Mouse (Mus musculus) CH12.LX (cell line): ENCODE measurements around the gene Tet2. TPM values are rescaled to one million over a fixed set of nuclear protein-coding genes. Genes with fewer than 3 reads are reported as not detected.

Experiments used
- DNase-seq: peaks from one replicate; pipeline ENCODE4 v3.0.0-alpha.2; 2013; ENCODE audit errors: extremely low read depth
- H3K27ac ChIP-seq: 2 replicates; pipeline ENCODE4 v1.5.1; 2012; ENCODE audit warnings: low read depth, mild to moderate bottlenecking, control low read depth, moderate library complexity; ENCODE audit not compliant: insufficient read depth
- H3K27me3 ChIP-seq: replicated peaks from 2 replicates; pipeline ENCODE3; 2012; ENCODE audit warnings: inconsistent platforms
- H3K36me3 ChIP-seq, 2 experiments: replicated peaks in 1 of 2; 2 replicates each; pipeline versions ENCODE3 to v1.6.1; 2012; ENCODE audit warnings: inconsistent platforms in 1 of 2, low read length in 1 of 2, mild to moderate bottlenecking in 1 of 2, mixed read lengths in 1 of 2, moderate library complexity in 1 of 2; ENCODE audit not compliant: control insufficient read depth in 1 of 2, insufficient read depth in 1 of 2
- H3K4me1 ChIP-seq, 2 experiments: 2 replicates each; pipeline ENCODE4 v1.6.1; 2012; ENCODE audit warnings: inconsistent platforms in 1 of 2, moderate library complexity in 1 of 2; ENCODE audit not compliant: insufficient read depth in 2 of 2, control insufficient read depth in 1 of 2
- H3K4me2 ChIP-seq: 2 replicates; pipeline ENCODE4 v1.6.1; 2012; ENCODE audit warnings: low read depth, mild to moderate bottlenecking, control low read depth; ENCODE audit not compliant: poor library complexity, insufficient read depth, severe bottlenecking
- H3K4me3 ChIP-seq, 3 experiments: fragments of 150-350 bp in 1 of 3; sonication (generic) in 1 of 3; replicated peaks in 1 of 3; 2 replicates each; pipeline versions ENCODE3 to v1.5.1; 2011 to 2012; ENCODE audit warnings: low read depth in 2 of 3, low read length in 2 of 3, mild to moderate bottlenecking in 2 of 3, moderate library complexity in 2 of 3, control low read depth in 1 of 3, improper control_type of control experiment in 1 of 3, inconsistent platforms in 1 of 3, mixed read lengths in 1 of 3; ENCODE audit not compliant: poor library complexity in 1 of 3
- H3K79me2 ChIP-seq: replicated peaks from 2 replicates; pipeline ENCODE4 v1.6.1; 2012; ENCODE audit warnings: mild to moderate bottlenecking, moderate library complexity; ENCODE audit not compliant: control insufficient read depth, poor library complexity, insufficient read depth, severe bottlenecking; ENCODE audit errors: extremely low read depth
- H3K9ac ChIP-seq: 2 replicates; pipeline ENCODE4 v1.6.1; 2012; ENCODE audit warnings: low read depth, mild to moderate bottlenecking, control low read depth, moderate library complexity; ENCODE audit not compliant: insufficient read depth
- H3K9me3 ChIP-seq: replicated peaks from 2 replicates; pipeline ENCODE3; 2012; ENCODE audit warnings: low read length, inconsistent platforms, mixed read lengths
- CHD1 ChIP-seq: IDR thresholded peaks from 2 replicates; pipeline ENCODE4 v1.6.1; 2012; ENCODE audit warnings: low read depth, low read length, improper control_type of control experiment, inconsistent platforms
- CTCF ChIP-seq, 2 experiments: IDR thresholded peaks in 1 of 2; conservative IDR thresholded peaks in 1 of 2; 2 replicates each; pipeline ENCODE4 v1.5.1; 2011 to 2012; ENCODE audit warnings: low read depth in 2 of 2, low read length in 2 of 2, improper control_type of control experiment in 1 of 2, inconsistent platforms in 1 of 2, mild to moderate bottlenecking in 1 of 2, moderate library complexity in 1 of 2
- ELF1 ChIP-seq: IDR thresholded peaks from 2 replicates; pipeline ENCODE4 v1.6.1; 2014; ENCODE audit warnings: low read depth, mild to moderate bottlenecking, inconsistent platforms, low read length, improper control_type of control experiment
- EP300 ChIP-seq: IDR thresholded peaks from 2 replicates; pipeline ENCODE4 v1.6.1; 2011; ENCODE audit warnings: low read length, improper control_type of control experiment
- IRF4 ChIP-seq: IDR thresholded peaks from 2 replicates; pipeline ENCODE4 v1.6.1; 2014; ENCODE audit warnings: low read depth, mild to moderate bottlenecking, inconsistent platforms, low read length, improper control_type of control experiment
- JUN ChIP-seq: IDR thresholded peaks from 2 replicates; pipeline ENCODE4 v1.6.1; 2011; ENCODE audit warnings: low read depth, mild to moderate bottlenecking, low read length, improper control_type of control experiment, moderate library complexity; ENCODE audit not compliant: insufficient read depth
- JUND ChIP-seq: conservative IDR thresholded peaks from 2 replicates; pipeline ENCODE4 v1.6.1; 2011; ENCODE audit warnings: low read depth, low read length, improper control_type of control experiment
- MAZ ChIP-seq: IDR thresholded peaks from 2 replicates; pipeline ENCODE4 v1.6.1; 2012; ENCODE audit warnings: low read depth, mild to moderate bottlenecking, inconsistent platforms, low read length, improper control_type of control experiment, moderate library complexity
- MEF2A ChIP-seq: IDR thresholded peaks from 2 replicates; pipeline ENCODE4 v1.6.1; 2014; ENCODE audit warnings: low read depth, mild to moderate bottlenecking, inconsistent platforms, low read length, improper control_type of control experiment, borderline replicate concordance
- MXI1 ChIP-seq: IDR thresholded peaks from 2 replicates; pipeline ENCODE4 v1.6.1; 2011; ENCODE audit warnings: mild to moderate bottlenecking, low read depth, low read length, improper control_type of control experiment
- NELFE ChIP-seq: IDR thresholded peaks from 2 replicates; pipeline ENCODE4 v1.6.1; 2011; ENCODE audit warnings: low read depth, low read length, improper control_type of control experiment
- POLR2AphosphoS2 ChIP-seq: IDR thresholded peaks from 2 replicates; pipeline ENCODE4 v1.6.1; 2011; ENCODE audit warnings: low read depth, low read length, improper control_type of control experiment
- RAD21 ChIP-seq: IDR thresholded peaks from 2 replicates; pipeline ENCODE4 v1.6.1; 2011; ENCODE audit warnings: low read depth, mild to moderate bottlenecking, low read length, improper control_type of control experiment, moderate library complexity
- RCOR1 ChIP-seq: conservative IDR thresholded peaks from 2 replicates; pipeline ENCODE4 v1.6.1; 2012; ENCODE audit warnings: low read depth, mild to moderate bottlenecking, inconsistent platforms, low read length, improper control_type of control experiment
- TBP ChIP-seq: conservative IDR thresholded peaks from 2 replicates; pipeline ENCODE4 v1.6.1; 2011; ENCODE audit warnings: low read depth, low read length, improper control_type of control experiment
- TCF12 ChIP-seq: IDR thresholded peaks from 2 replicates; pipeline ENCODE4 v1.6.1; 2014; ENCODE audit warnings: low read depth, mild to moderate bottlenecking, inconsistent platforms, low read length, improper control_type of control experiment
- UBTF ChIP-seq: IDR thresholded peaks from 2 replicates; pipeline ENCODE4 v1.6.1; 2012; ENCODE audit warnings: low read depth, mild to moderate bottlenecking, inconsistent platforms, low read length, improper control_type of control experiment, moderate library complexity
- ZKSCAN1 ChIP-seq: IDR thresholded peaks from 2 replicates; pipeline ENCODE4 v1.6.1; 2012; ENCODE audit warnings: low read depth, inconsistent platforms, low read length, improper control_type of control experiment, borderline replicate concordance
- ZMIZ1 ChIP-seq: IDR thresholded peaks from 2 replicates; pipeline ENCODE4 v1.6.1; 2012; ENCODE audit warnings: low read depth, mild to moderate bottlenecking, inconsistent platforms, low read length, improper control_type of control experiment
- ZNF384 ChIP-seq: IDR thresholded peaks from 2 replicates; pipeline ENCODE4 v1.6.1; 2012; ENCODE audit warnings: low read depth, low read length, improper control_type of control experiment, inconsistent platforms
- dilution Hi-C: fragments of 300-500 bp; cut with MboI; formaldehyde crosslinking; loops from 2 replicates; pipeline ENCODE4 v1.14.3; 2020; ENCODE audit warnings: low sequenced_read_pairs; ENCODE audit not compliant: extremely low pct_unique_long_range_greater_than_20kb, extremely low pct_ligation_motif_present
- in situ Hi-C: fragments of 300-500 bp; cut with MboI; formaldehyde crosslinking; loops from 3 replicates; pipeline ENCODE4 v1.14.3; 2019; ENCODE audit warnings: low sequenced_read_pairs, low pct_ligation_motif_present, low pct_unique_long_range_greater_than_20kb, mixed read lengths
- polyA plus RNA-seq: library from polyadenylated mRNA; unstranded; fragments of >175 nt; gene quantifications from 2 replicates; pipeline ENCODE4 v1.2.1, GENCODE M21; 2012; ENCODE audit warnings: low read depth; ENCODE audit not compliant: insufficient read length
- total RNA-seq, 2 experiments: library from RNA; depleted of rRNA; stranded (reverse); fragments of 300-350 nt in 1 of 2; fragments of >200 nt in 1 of 2; gene quantifications; 2 replicates each; pipeline ENCODE4 v1.2.3; 2012 to 2014

Tet2 gene
- total and polyA plus RNA-seq, 3 experiments, result 38.5 to 78.5 (median 51.3) TPM

DNA sequence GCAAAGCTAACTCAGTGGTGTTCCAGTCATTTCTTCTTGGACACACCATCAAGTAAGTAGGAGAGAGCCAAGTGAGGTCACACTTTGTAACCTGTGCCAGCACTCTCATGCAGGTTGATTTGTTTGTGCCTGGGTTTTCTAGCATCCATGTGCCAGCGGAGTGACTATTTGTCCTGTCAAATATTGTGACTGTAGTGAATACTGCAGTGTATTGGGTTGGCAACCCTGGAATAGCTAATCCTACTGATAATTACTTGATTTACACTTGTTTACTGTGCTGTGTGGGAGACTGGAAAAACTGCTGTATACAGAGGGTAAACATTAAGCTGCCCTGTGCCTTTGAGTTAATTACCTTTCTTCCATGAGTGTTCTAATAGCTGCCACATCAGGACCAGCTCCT lies 62.1 kb downstream of the Tet2 start:
- H3K4me1 ChIP-seq, result peaks cover 3 to 13% of the 10 kb centered on the region in 2 experiments; a peak in 3 of 4 replicates
- no peak for DNase-seq
- peaks cover 29% of the 10 kb centered on the region for H3K79me2 ChIP-seq
- no peaks in the 10 kb centered on the region for H3K9me3 ChIP-seq
- H3K4me3 ChIP-seq, result no peak overlapping the region
- TF ChIP-seq NELFE, result no peak
- no peak for TF ChIP-seq TBP
- TF ChIP-seq RCOR1, result no peak
- no peak for TF ChIP-seq ELF1
- TF ChIP-seq CHD1, result no peak
- TF ChIP-seq EP300, result no peak
- TF ChIP-seq JUN, result no peak
- no peak for TF ChIP-seq UBTF
- no peak for TF ChIP-seq MAZ
- TF ChIP-seq IRF4, result no peak
- no peak overlapping the region for H3K4me2 ChIP-seq
- no peak overlapping the region for H3K27ac ChIP-seq
- no peak overlapping the region for H3K9ac ChIP-seq
- in situ Hi-C loops, result no loop called here
- dilution Hi-C loops, result no loop called here
- H3K27me3 ChIP-seq, result no peaks in the 10 kb centered on the region
- peaks cover 73 to 90% of the 10 kb centered on the region in 2 experiments for H3K36me3 ChIP-seq

DNA sequence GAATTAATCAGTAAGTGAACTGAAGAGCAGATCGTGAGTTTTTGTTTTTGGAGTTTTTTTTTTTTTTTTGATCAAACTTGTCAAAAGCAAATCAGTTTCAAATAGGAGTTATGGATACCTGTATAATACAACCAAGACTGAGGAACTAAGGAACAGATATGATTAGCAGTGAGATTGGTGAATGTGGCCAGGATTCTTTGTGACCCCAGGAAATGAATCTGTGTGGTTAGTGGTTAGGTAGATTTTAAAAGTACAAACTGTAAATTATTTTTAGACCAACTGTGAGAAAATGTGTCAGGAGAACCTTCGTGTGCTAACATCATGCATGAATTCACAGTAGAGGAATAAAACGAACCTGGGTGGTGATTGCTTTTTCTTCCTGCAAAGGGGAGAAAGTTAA lies 66.0 kb downstream of the Tet2 start:
- H3K79me2 ChIP-seq, result peaks cover 10% of the 10 kb centered on the region
- no peak for DNase-seq
- no peaks in the 10 kb centered on the region for H3K27me3 ChIP-seq
- in situ Hi-C loops (no loop called here), dilution Hi-C loops (no loop called here)
- H3K4me1 ChIP-seq, result peaks cover 3 to 9% of the 10 kb centered on the region in 2 experiments; a peak in 2 of 4 replicates
- no peak overlapping the region for H3K4me3 ChIP-seq
- H3K27ac ChIP-seq, result no peak overlapping the region
- 0 out of 2 replicates have a peak, but pooled peaks have one; percentile 19 for TF ChIP-seq ZNF384
- TF ChIP-seq JUND, result no peak
- TF ChIP-seq JUN, result no peak
- no peak for TF ChIP-seq RAD21
- no peak for TF ChIP-seq TCF12
- no peaks in the 10 kb centered on the region for H3K9me3 ChIP-seq
- H3K4me2 ChIP-seq, result no peak overlapping the region
- H3K9ac ChIP-seq, result no peak overlapping the region
- peaks cover 58 to 85% of the 10 kb centered on the region in 2 experiments for H3K36me3 ChIP-seq

DNA sequence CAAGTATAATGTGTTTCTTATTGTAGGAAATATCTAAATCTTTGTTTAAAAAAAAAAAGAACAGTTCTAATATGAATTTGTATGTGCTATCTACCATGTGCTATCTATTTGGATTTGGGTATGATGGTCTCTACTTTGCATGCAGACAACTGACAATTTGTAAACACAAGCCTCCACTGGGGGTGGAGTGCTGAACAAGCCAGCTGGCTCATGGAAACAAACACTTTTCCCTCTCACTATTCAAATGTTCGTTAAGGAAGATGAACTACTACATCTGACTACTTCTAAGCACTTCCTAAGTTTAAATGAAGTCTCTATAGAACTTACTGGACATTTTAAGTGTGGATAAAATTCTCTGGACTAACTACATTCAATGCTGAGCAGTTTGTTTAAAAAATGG lies 71.2 kb downstream of the Tet2 start:
- TF ChIP-seq MEF2A (no peak), CTCF (conservative IDR thresholded peaks at IDR 0.05 in 1 of 2, IDR thresholded peaks at IDR 0.05 in 1 of 2; ENCODE audit: low read depth in 2 of 2, low read length in 2 of 2) (no peak), ZMIZ1 (no peak), JUND (no peak), POLR2AphosphoS2 (no peak), ZKSCAN1 (no peak), MXI1 (no peak)
- Histone ChIP-seq H3K79me2 (peaks cover 10% of the 10 kb centered on the region), H3K4me2 (no peak overlapping the region), H3K4me3 (no peak overlapping the region), H3K27ac (no peak overlapping the region), H3K9ac (no peak overlapping the region), H3K36me3 (peaks cover 58 to 89% of the 10 kb centered on the region in 2 experiments), H3K27me3 (no peaks in the 10 kb centered on the region), H3K4me1 (no peaks in the 10 kb centered on the region), H3K9me3 (no peaks in the 10 kb centered on the region)
- in situ Hi-C loops, result no loop called here
- dilution Hi-C loops, result no loop called here
- DNase-seq, result no peak
